Mouse (Mus musculus): ENCODE measurements around the gene Iqcf6.

- TF ChIP-seq CTCF (IDR thresholded peaks at IDR 0.05; ENCODE audit: borderline replicate concordance, control insufficient read depth, extremely low read depth, insufficient read depth, low read length, poor library complexity) (no peak), POLR2A (IDR thresholded peaks at IDR 0.05; ENCODE audit: control insufficient read depth, extremely low read depth, insufficient read depth, low read length, poor library complexity) (no peak)
Measured at GRCm38 (mm10) chr9:106610727-106611126, 15.7 kb upstream of the Iqcf6 start.

All from thymus, adult 2 months (tissue).